Mouse (Mus musculus) forebrain, embryonic 16.5 days (tissue): Measurements from ENCODE around the gene Batf. TPM values are rescaled to one million over a fixed set of nuclear protein-coding genes. Genes with fewer than 3 reads are reported as not detected.

ENCODE experiments used
- ATAC-seq: fragments of 200-750 bp; cut with Nextera tagmentation; 2 replicates; pipeline ENCODE4 v1.8.0; 2017; ENCODE audit warnings: mild to moderate bottlenecking, moderate library complexity
- H3K27ac ChIP-seq: fragments of 300-500 bp; sonication (generic); 2 replicates; pipeline ENCODE4 v1.5.1; 2014; ENCODE audit warnings: low read length, control low read depth
- H3K27me3 ChIP-seq: fragments of 300-500 bp; sonication (generic); replicated peaks from 2 replicates; pipeline ENCODE4 v1.6.1; 2014; ENCODE audit warnings: low read length; ENCODE audit not compliant: control insufficient read depth, insufficient read depth
- H3K36me3 ChIP-seq: fragments of 300-500 bp; sonication (generic); 2 replicates; pipeline ENCODE4 v1.6.1; 2014; ENCODE audit not compliant: control insufficient read depth, insufficient read depth
- H3K4me1 ChIP-seq: fragments of 300-500 bp; sonication (generic); replicated peaks from 2 replicates; pipeline ENCODE4 v1.6.1; 2014; ENCODE audit warnings: low read length; ENCODE audit not compliant: control insufficient read depth, insufficient read depth
- H3K4me2 ChIP-seq: fragments of 300-500 bp; sonication (generic); 2 replicates; pipeline ENCODE4 v1.6.1; 2014; ENCODE audit warnings: mild to moderate bottlenecking, low read length, control low read depth
- H3K4me3 ChIP-seq: fragments of 300-500 bp; sonication (generic); replicated peaks from 2 replicates; pipeline ENCODE4 v1.5.1; 2014; ENCODE audit warnings: mild to moderate bottlenecking, low read length, control low read depth
- H3K9ac ChIP-seq: fragments of 300-500 bp; sonication (generic); replicated peaks from 2 replicates; pipeline ENCODE4 v1.6.1; 2014; ENCODE audit warnings: low read depth, low read length, control low read depth
- H3K9me3 ChIP-seq: fragments of 300-500 bp; sonication (generic); 2 replicates; pipeline ENCODE4 v1.6.1; 2016; ENCODE audit warnings: low read length; ENCODE audit not compliant: control insufficient read depth
- WGBS: fragments of 180-500 bp; shearing (Covaris S2); extraction: QIAGEN DNeasy Blood & Tissue Kit; methylation state at CpG from one replicate; pipeline ENCODE4 v1.1.7; 2014; 5-methylcytosine and 5-hydroxymethylcytosine counted together
- microRNA-seq: library from miRNA; unstranded; fragments of <30 nt; microRNA quantifications from one replicate; pipeline ENCODE4, GENCODE M21; 2017
- polyA plus RNA-seq: library from polyadenylated mRNA; unstranded; fragments of >200 nt; fragmentation: Nextera tagmentation; extraction: Ambion mirVana; gene quantifications from 2 replicates; pipeline ENCODE4 v1.2.1, GENCODE M21; 2015

The Batf gene
- polyA plus RNA-seq, 1 experiment from 2014 or later = 0.75 TPM

GRCm38 (mm10) chr12:85754611-85755265 is 68.3 kb downstream of the Batf start:
- no peak overlapping the region for H3K4me2 ChIP-seq
- no peaks in the 10 kb centered on the region for H3K4me1 ChIP-seq
- no peaks in the 10 kb centered on the region for H3K9me3 ChIP-seq
- H3K4me3 ChIP-seq = no peak overlapping the region
- H3K36me3 ChIP-seq = no peaks in the 10 kb centered on the region
- no peak overlapping the region for H3K9ac ChIP-seq
- WGBS = 74% methylated on average over 5 of the region's 5 CpGs
- no peak overlapping the region for H3K27ac ChIP-seq
- H3K27me3 ChIP-seq = no peaks in the 10 kb centered on the region
- ATAC-seq = no peak

- H3K4me2 ChIP-seq = no peak overlapping the region
- H3K4me3 ChIP-seq = no peak overlapping the region
- H3K27me3 ChIP-seq = no peaks in the 10 kb centered on the region
- no peak overlapping the region for H3K27ac ChIP-seq
- H3K9me3 ChIP-seq = no peaks in the 10 kb centered on the region
- WGBS = 84% methylated on average over 3 of the region's 3 CpGs
- no peaks in the 10 kb centered on the region for H3K4me1 ChIP-seq
- no peaks in the 10 kb centered on the region for H3K36me3 ChIP-seq
- no peak overlapping the region for H3K9ac ChIP-seq
- ATAC-seq = no peak
Measured at GRCm38 (mm10) chr12:85756455-85756854, 70.0 kb downstream of the Batf start.

- WGBS = 59% methylated on average over 3 of the region's 3 CpGs
- no peaks in the 10 kb centered on the region for H3K4me1 ChIP-seq
- no peaks in the 10 kb centered on the region for H3K36me3 ChIP-seq
- H3K9ac ChIP-seq = no peak overlapping the region
- no peaks in the 10 kb centered on the region for H3K27me3 ChIP-seq
- H3K4me2 ChIP-seq = no peak overlapping the region
- H3K9me3 ChIP-seq = no peaks in the 10 kb centered on the region
- no peak overlapping the region for H3K4me3 ChIP-seq
- no peak overlapping the region for H3K27ac ChIP-seq
- no peak for ATAC-seq
Measured at GRCm38 (mm10) chr12:85757074-85757473, 70.6 kb downstream of the Batf start.

Small RNAs within 50 kb of the gene (microRNA-seq; reads per million reads assigned to microRNA genes)
- not detected for gene Gm47285

Other genes with a start within 250 kb of the Batf start
- gene Fos, start 212.8 kb upstream of the Batf start, polyA plus RNA-seq = 1.9 and 2.4 TPM in 2 replicates
- 0.56 and 0.66 TPM in 2 replicates for gene Jdp2, start 87.6 kb upstream of the Batf start, polyA plus RNA-seq
- gene Flvcr2, start 59.9 kb downstream of the Batf start, polyA plus RNA-seq = 4.2 and 4.9 TPM in 2 replicates
- gene Erg28, start 137.9 kb downstream of the Batf start, polyA plus RNA-seq = 106 TPM in 2 replicates
- gene Ttll5, start 138.0 kb downstream of the Batf start, polyA plus RNA-seq = 15.0 and 15.9 TPM in 2 replicates